Mouse (Mus musculus): ENCODE measurements around the gene Spin4. TPM values are rescaled to one million over a fixed set of nuclear protein-coding genes. Genes with fewer than 3 reads are reported as not detected.
A peak's percentile ranks its signal among the peaks of the same experiment; 100 is the strongest.

The Spin4 gene
- polyA plus RNA-seq, 1 experiment: 0.03 TPM

GRCm38 (mm10) chrX:94990080-94990825 lies 36.2 kb downstream of the Spin4 start:
- Histone ChIP-seq H3K36me3 (ENCODE audit: control insufficient read depth, insufficient read depth, low read length) (no peaks in the 10 kb centered on the region), H3K27me3 (ENCODE audit: control insufficient read depth, insufficient read depth, low read length) (no peaks in the 10 kb centered on the region), H3K4me1 (ENCODE audit: control insufficient read depth, insufficient read depth, insufficient read length, low read length) (peaks cover 2% of the 10 kb centered on the region; the same call in 1 of the 2 replicates), H3K27ac (ENCODE audit: insufficient read depth, low read depth, low read length) (no peak overlapping the region), H3K4me3 (ENCODE audit: low read depth, low read length) (peak overlapping the region; percentile 49)
- WGBS: 19% methylated on average over 28 of the region's 29 CpGs
- TF ChIP-seq CTCF (IDR thresholded peaks at IDR 0.05; ENCODE audit: extremely low read depth, insufficient read length, insufficient replicate concordance, low read depth, low read length) (no peak), POLR2A (IDR thresholded peaks at IDR 0.05; ENCODE audit: low read depth, low read length) (no peak)

Other genes with a start within 250 kb of the Spin4 start
- gene Arhgef9, start 170.2 kb upstream of the Spin4 start, polyA plus RNA-seq (2012; rRNA removed): 0.33 and 0.71 TPM in 2 replicates

Measured in small intestine, adult 2 months (tissue).